Mouse (Mus musculus) kidney, adult 8-10 months (tissue): ENCODE results near the gene Enc1.

Experiments
- DNase-seq, 2 experiments: peaks; one replicate each; pipeline ENCODE4 v3.0.0; 2022

Enc1 gene

DNA sequence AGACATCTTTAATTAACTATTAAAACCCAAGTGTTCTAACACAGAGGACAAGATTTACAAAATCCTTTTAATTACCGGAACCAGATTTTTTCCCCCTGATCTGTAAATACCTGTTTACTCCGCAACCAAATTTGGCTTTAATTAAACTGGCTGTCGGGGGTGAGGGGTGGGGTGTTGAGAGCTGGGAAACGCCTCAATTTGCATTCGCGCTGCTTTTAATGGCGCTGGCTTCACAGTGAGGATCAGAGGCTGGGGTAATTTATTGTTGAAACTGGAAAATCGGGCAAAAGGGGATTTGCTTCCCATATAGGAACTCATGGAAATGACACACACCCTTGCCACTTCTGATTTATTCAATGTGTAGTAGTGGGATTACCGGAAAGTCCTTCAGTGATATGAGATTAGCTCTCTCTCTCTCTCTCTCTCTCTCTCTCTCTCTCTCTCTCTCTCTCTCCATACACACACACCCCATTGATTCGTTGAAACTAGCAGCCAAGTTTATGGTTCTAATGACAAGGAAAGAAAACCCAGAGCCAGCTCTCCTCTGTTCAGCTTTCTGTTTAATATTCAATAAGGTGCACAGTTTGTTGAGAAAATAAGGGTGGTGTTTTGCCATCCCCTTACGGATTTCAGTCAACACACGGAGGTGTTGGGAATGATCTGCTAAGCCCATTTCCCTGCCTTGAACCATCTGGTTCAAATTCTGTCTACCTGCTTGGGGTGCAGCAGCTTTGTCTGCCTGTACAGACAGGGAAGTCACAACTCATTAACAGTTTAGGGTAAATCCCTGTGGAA, 51.7 kb downstream of the Enc1 start:
- no peak for DNase-seq

DNA sequence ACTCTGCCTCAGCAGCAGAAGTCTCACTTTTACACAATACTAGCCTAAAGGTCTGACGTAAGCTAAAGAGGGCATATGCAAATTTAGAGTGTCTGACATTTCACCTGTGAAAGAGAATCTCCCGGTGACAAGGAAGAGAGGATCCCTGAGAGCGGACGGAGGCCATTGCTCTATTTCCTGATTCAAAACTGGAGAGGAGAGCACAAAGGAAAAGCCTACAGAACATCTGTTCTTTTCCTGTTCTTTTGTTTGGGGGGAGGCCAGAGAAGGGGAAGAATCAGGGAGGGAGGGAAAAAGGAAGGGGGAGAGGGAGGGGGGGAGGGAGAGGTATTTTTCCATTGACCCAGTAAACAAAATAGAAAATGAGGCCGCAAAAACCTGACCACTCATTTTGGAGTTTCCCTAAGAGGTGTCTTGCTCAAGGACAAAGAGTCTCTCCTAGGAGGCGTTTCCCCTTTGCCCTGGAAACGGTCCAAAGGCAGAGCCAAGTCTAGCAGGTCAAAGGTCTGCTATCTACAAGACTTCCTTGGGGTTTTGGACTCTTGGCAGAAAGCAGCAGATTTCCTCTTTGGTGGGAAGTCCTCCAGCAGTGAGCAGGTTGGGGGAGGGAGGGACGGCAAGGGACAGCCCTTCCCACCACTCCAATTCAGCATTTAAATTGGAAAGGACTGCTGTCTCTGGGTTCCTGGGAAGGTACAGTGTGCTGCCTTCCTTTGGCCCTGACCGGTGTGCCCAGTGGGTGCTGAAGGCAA, 54.4 kb downstream of the Enc1 start:
- DNase-seq = peak; percentile 89

DNA sequence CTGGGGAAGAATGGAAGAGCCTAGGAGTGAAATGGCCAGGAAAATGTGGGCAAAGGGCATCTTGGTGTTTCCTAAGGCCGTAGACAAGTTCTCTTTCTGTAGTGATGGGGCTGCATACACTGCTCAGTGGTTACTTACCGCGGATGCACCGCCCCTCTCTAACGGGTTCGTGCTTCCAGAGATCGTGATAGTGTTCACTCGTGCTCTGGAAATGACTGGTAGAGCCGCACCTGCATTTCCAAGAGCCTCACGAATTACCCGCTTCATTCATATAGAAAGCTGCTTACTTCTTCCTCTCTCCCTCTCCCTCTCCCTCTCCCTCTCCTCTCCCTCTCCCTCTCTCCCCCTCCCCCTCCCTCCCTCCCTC, 54.9 kb downstream of the Enc1 start:
- DNase-seq = no peak

DNA sequence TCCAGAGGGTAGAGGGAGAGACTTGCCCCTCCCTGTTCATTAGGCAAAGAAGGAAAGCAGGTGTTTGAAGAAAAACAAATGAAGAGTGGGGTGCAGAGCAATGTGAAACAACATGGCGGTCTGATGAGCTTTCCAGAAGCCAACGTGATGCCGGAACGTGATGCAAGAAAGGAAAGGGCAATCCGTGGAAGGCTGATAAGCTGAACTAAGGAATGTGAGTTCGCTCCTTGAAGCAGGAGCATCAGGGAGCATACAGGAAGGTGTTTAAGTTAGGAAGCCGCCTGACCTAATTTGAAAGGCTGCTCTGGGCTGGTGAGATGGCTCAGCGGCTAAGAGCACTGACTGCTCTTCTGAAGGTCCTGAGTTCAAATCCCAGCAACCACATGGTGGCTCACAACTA, 55.4 kb downstream of the Enc1 start:
- no peak for DNase-seq

DNA sequence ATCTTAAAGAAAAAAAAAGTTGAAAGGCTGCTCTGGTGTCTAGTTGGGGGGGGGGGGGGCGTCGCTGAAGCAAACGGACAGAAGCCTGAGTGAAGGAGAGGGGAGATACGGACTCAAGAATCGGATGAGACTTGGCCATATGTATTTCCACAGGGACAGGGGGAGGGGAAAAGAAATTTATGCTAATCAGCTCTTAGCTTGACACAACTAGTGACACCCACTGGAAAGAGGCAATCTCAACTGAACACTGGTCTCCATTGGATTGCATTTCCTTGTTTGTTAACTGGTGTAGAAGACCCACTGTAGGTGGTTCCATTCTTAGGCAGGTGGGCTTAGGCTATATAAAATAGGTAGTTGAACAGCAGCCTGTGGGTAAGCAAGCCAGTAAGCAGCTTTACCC, 55.9 kb downstream of the Enc1 start:
- DNase-seq = no peak

DNA sequence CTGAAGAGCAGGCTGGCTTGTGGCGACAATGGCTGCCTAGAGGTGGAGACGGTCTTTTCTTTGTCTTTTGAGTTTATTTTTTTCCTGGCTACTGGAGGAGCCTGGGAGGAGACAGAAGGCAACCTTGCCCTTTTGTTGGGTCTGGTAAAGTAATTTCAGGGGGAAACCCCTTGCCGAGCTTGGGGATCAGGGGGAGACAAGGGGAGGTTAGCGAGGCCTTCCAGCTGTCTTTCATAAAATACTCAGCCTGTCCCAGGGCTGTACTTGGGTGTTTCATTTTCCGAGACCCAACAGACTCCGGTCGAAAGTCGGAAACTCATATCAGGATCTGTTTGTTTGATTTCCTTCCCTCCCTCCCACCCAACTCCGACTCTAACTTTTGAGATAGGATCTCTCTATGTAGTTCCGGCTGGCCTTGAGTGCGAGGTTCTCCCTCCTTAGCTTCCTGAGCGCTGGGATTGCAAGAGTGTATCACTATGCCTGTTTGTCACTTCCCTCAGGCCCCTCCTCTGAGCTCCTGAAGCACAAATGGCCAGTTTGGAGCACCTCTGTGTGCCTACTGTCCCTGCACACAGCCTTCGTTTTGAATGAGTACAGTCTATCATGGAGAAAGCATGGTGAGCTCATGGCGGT, 56.6 kb downstream of the Enc1 start:
- DNase-seq = no peak

DNA sequence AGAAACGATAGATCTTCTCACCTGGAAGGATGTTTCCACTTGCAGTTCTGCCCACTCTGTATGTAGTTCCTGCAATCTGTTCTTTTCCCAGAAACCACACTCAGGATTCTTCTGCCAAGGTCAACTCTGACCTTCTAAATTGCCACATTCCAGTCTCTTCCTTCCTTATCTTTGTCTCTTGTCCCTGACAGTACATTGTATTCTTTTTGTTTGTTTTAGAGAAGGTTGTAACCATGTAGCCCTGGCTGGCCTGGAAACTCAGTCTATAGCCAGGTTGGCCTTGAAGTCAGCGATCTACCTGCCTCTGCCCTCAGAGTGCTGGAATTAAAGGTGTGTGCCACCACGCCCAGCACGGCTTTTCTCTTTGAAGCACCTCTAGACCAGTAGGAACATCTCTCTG, 58.0 kb downstream of the Enc1 start:
- no peak for DNase-seq

DNA sequence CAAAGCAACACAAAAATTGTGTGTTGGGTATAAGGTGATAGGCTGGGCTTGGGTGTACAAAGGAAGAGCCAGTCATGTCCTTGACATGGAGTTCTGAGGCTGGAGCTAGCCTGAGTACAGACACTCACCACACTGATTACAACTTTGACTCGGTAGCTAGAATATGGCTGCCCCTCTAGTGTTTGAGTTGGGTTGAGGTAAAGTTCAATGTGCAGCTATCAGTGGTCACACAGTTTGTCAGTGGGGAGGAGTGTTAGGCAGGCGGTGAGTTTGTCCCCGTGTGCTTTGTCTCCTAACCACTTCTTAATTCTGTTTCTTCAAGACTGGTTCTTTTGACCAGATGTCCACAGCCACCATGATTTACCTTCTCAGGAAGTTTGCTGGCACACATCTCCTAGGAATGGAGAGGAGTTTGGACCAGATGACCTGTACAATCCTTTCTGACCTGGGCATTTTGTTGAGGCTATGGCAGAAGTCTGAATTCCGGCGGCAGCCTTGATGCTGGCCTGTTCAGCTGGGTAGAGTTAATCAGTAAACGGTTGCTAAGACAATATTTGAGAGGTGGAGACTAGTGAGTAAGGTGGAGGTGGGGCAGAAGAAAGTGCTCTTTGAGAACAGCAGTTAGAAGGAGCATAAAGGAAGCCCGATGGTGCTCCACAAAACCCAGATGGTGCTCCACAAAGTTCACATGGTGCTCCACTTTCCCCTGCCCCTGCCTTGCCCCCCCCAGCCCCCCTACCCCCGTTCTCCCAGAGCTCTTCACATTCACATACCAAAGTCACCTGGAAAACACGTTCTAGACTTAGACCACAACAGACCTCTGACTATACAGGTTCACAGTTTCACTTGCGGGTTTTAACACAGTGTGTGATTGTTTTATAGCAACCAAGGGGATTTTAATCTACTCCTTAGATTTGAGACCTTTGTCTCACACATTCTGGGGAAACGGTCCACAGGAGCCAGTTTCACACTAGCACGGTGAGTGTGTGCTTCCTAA, 59.3 kb downstream of the Enc1 start:
- DNase-seq = peak; percentile 80 to 87
